Mouse (Mus musculus): ENCODE data around the gene Raly. TPM values are rescaled to one million over a fixed set of nuclear protein-coding genes. Genes with fewer than 3 reads are reported as not detected.

Raly gene
- polyA plus RNA-seq (2014; fragmentation: Nextera tagmentation; extraction: Ambion mirVana) = 56.9 and 66.8 TPM in 2 replicates

DNA sequence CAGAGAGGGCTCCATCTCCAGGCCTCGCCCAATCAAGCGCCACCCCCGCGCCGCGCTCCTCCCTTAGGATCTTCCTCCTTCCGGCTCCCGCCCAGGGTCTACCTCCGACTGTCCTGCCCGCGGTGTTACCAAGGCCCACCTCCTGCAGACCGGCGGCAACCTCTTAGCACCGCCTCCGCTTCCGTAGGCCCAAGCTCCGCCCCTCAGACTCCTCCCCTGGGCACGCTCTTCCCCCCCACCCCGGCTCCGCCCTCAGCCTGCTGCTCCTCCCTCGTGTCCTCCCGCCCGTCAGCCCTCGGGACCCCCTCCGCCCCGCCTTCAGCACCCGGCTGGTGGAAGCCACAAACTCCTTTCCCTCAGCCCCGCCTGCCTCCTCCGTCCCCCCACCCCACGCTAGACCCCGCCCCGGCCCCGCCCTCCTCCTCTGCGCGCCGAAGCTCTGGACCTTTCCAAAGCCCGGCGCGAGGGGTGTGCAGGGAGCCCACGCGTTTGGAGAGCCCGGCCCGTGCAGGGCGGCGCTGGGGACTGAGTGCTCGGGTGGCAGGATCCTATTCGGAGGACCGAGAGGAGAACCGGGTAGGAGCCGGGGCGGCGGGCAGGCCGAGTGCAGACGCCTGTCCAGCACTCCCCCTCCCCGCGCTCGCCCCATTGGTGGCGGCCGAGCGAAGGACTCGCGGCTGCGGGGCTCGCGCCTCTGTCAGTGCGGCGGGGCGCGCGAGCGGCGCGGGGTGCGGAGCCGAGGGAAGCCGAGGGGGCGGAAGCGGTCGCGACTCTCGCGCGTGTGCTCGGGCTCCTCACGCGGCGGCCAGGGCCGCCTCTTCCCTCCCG, at the start of gene Raly, which contains the start of gene a:
Gene Raly (plus strand): TSS at position 441 of the 828 bp plus-strand sequence.
Gene a (plus strand): TSS at position 747 of the 828 bp plus-strand sequence.
- H3K4me3 ChIP-seq (ENCODE audit: low read depth, low read length) = peak within 1 kb of the TSS; percentile 83
- no peaks in the 10 kb centered on the region for H3K27me3 ChIP-seq (ENCODE audit: control insufficient read depth, insufficient read depth, low read length)
- peak within 1 kb of the TSS; percentile 94 for H3K4me2 ChIP-seq
- WGBS = under 1% methylated on average over 75 of the region's 89 CpGs
- H3K4me1 ChIP-seq (ENCODE audit: control insufficient read depth, insufficient read depth, low read length) = peaks cover 33% of the 10 kb centered on the region
- DNase-seq (ENCODE audit: low spot score, missing footprints) = peak; percentile 100
- no peaks in the 10 kb centered on the region for H3K9me3 ChIP-seq (ENCODE audit: control insufficient read depth, low read length)
- ATAC-seq (ENCODE audit: low FRiP score) = peak; percentile 96
- H3K36me3 ChIP-seq (ENCODE audit: control insufficient read depth, insufficient read depth, low read length) = no peaks in the 10 kb centered on the region
- H3K9ac ChIP-seq (ENCODE audit: low read length) = peak within 1 kb of the TSS; percentile 98
- H3K27ac ChIP-seq (ENCODE audit: low read depth, low read length) = peak within 1 kb of the TSS; percentile 97

DNA sequence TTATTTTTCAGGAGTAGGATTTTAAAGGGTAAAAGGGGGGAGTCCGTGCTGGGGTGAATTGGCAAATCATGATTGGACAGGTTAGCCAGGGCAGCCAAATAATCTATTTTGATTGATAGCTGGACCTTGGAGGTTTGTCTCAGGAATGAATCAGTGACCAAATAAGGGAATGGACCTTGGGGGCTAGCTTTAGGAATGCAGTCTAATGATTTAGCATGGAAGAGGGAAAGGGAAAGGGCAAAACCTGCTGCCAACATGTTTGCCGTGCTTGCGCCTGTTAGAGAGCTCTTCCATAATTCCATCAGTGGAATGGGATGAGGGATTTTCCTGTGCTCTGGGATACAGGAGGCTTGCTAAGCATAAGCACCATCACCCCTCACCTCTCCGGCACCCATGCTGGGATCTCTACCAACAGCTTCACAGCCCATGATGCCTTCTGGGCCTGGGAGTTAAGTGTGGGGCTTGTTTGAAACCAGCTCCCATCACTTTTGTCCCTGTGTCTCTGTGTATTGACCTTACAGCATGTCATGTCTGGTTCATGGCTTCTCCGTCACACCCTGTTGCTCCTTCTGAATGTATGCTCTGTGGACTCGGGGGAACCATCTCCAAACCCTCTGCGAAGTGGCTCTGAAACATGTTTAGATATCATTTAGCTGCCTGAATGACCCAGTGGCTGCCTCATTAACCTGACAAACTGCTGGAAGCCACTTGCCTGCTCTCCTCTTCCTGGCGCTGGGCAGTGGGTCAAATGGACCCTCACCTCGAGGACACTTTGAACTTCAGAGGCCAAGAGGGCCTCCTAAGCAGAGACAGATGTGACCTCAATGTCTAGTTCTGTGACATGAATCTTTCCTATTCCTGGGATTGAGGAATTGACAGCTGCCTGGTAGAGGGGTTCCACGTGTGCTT, 47.7 kb upstream of the Raly start:
- no peak overlapping the region for H3K4me3 ChIP-seq (ENCODE audit: low read depth, low read length)
- H3K4me2 ChIP-seq = no peak overlapping the region
- H3K36me3 ChIP-seq (ENCODE audit: control insufficient read depth, insufficient read depth, low read length) = no peaks in the 10 kb centered on the region
- ATAC-seq (ENCODE audit: low FRiP score) = no peak
- H3K9me3 ChIP-seq (ENCODE audit: control insufficient read depth, low read length) = no peaks in the 10 kb centered on the region
- H3K27ac ChIP-seq (ENCODE audit: low read depth, low read length) = no peak overlapping the region
- no peak overlapping the region for H3K9ac ChIP-seq (ENCODE audit: low read length)
- 75% methylated on average over 10 of the region's 10 CpGs for WGBS
- no peaks in the 10 kb centered on the region for H3K4me1 ChIP-seq (ENCODE audit: control insufficient read depth, insufficient read depth, low read length)
- DNase-seq (ENCODE audit: low spot score, missing footprints) = no peak
- no peaks in the 10 kb centered on the region for H3K27me3 ChIP-seq (ENCODE audit: control insufficient read depth, insufficient read depth, low read length)

DNA sequence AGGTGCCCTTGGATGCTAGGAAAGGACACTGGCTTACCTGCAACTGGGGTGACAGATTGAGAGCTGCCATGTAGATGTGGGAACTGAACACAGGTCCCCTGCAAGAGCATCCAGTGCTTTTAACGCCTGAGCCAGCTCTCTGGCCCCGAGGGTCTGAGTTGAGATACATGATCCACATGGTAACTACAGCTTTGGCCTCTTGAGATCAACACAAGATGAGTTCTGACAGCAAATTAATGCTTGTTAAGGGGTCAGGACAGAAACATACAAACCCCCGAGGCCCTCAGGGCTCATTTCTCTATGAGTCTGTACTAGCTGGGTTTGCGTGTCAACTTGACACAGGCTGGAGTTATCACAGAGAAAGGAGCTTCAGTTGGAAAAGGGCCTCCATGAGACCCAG, 47.0 kb upstream of the Raly start:
- H3K9ac ChIP-seq (ENCODE audit: low read length) = no peak overlapping the region
- no peak overlapping the region for H3K4me2 ChIP-seq
- WGBS = 82% methylated on average over 4 of the region's 4 CpGs
- DNase-seq (ENCODE audit: low spot score, missing footprints) = no peak
- no peak for ATAC-seq (ENCODE audit: low FRiP score)
- no peak overlapping the region for H3K4me3 ChIP-seq (ENCODE audit: low read depth, low read length)
- no peaks in the 10 kb centered on the region for H3K27me3 ChIP-seq (ENCODE audit: control insufficient read depth, insufficient read depth, low read length)
- H3K4me1 ChIP-seq (ENCODE audit: control insufficient read depth, insufficient read depth, low read length) = no peaks in the 10 kb centered on the region
- no peaks in the 10 kb centered on the region for H3K36me3 ChIP-seq (ENCODE audit: control insufficient read depth, insufficient read depth, low read length)
- no peak overlapping the region for H3K27ac ChIP-seq (ENCODE audit: low read depth, low read length)
- no peaks in the 10 kb centered on the region for H3K9me3 ChIP-seq (ENCODE audit: control insufficient read depth, low read length)

DNA sequence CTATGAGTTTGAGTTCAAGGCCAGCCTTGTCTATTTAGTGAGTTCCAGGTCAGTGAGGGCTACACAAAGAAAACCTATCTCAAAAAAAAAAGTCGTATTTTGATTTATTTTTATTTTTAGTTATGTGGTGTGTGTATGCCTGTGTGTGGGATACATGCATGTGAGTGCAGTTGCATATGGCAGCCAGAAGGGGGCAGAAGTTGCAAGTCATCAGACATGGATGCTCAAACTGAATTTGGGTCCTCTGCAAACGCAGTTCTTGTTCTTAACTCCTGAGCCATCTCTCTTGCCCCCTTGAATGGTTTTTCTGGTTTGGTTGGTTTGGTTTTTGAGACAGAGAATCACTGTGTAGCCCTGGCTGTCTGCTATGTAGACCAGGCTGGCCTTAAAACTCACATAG, 42.5 kb upstream of the Raly start:
- H3K9ac ChIP-seq (ENCODE audit: low read length) = no peak overlapping the region
- whole genome bisulfite sequencing = 82% methylated on average over 2 of the region's 2 CpGs
- H3K4me2 ChIP-seq = no peak overlapping the region
- no peak for ATAC-seq (ENCODE audit: low FRiP score)
- H3K9me3 ChIP-seq (ENCODE audit: control insufficient read depth, low read length) = no peaks in the 10 kb centered on the region
- H3K4me1 ChIP-seq (ENCODE audit: control insufficient read depth, insufficient read depth, low read length) = no peaks in the 10 kb centered on the region
- no peaks in the 10 kb centered on the region for H3K27me3 ChIP-seq (ENCODE audit: control insufficient read depth, insufficient read depth, low read length)
- no peak overlapping the region for H3K27ac ChIP-seq (ENCODE audit: low read depth, low read length)
- no peak overlapping the region for H3K4me3 ChIP-seq (ENCODE audit: low read depth, low read length)
- no peak for DNase-seq (ENCODE audit: low spot score, missing footprints)
- H3K36me3 ChIP-seq (ENCODE audit: control insufficient read depth, insufficient read depth, low read length) = no peaks in the 10 kb centered on the region

DNA sequence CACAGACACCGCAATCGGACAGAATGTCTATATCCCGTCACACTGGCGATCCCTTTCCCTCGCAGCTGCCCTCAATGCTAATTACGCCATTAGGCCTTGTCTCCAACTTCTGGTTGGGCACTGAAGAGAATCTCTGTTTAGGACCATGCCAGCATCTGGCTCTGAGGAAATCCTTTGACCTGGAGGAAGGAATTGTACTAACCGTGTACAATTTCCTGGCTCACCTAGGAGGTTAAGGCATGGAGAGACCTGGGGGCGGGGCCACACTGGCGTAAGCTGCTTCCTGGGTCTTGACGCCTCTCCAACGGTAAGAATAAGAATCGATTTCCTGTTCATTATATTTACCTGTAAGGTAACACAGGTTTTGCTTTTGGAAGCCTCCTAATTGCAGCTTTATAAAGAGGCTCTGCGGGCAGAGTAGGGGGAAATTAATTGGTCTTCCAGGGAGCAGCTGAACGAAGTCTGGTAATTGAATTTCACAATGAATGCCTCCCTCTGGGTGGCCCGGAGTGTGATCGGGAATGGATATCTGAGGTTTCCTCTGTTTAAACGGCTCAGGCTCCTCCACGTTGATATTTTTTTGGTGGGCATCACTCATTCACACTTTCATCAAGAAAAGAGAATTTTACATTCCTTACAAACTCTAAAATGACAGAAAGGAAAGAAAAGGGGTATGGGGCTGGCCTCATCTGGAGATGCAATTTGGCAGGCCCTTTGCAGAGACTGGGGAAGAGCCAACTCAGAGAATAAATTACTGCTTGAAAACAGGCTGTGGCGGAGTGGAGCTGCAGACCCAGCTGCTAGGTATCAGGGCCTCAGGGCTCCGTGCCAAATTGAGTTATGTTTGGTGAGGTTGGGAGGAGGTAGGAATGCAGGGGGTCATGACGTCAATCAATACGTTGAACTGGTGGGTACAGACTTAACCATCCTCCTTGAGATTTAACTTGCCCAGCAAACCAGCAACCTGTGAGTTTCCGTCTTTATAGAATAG, 41.6 kb upstream of the Raly start:
- H3K9ac ChIP-seq (ENCODE audit: low read length) = no peak overlapping the region
- ATAC-seq (ENCODE audit: low FRiP score) = no peak

DNA sequence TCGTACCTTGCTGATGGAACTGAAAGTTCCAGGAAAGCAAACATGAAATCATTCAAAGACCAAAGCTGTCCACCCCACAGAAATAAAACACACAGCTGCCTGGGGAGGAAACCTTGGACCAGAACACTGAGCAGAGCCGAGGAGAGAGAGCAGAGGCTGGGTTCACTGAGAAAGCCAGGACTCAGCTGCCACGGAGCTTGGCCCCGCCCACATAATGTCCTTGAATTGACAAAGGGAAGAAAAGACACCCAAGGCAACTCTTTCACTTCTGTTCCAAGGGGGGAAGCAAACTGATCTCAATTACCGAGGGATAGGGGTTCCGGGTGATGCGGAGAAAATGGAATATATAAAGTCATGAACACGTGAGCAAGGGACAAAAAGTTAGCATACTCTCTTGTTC, 39.0 kb upstream of the Raly start:
- H3K9ac ChIP-seq (ENCODE audit: low read length) = no peak overlapping the region
- H3K4me1 ChIP-seq (ENCODE audit: control insufficient read depth, insufficient read depth, low read length) = no peaks in the 10 kb centered on the region
- no peaks in the 10 kb centered on the region for H3K9me3 ChIP-seq (ENCODE audit: control insufficient read depth, low read length)
- 53% methylated on average over 8 of the region's 8 CpGs for WGBS
- H3K4me2 ChIP-seq = no peak overlapping the region
- H3K27me3 ChIP-seq (ENCODE audit: control insufficient read depth, insufficient read depth, low read length) = no peaks in the 10 kb centered on the region
- H3K27ac ChIP-seq (ENCODE audit: low read depth, low read length) = no peak overlapping the region
- no peaks in the 10 kb centered on the region for H3K36me3 ChIP-seq (ENCODE audit: control insufficient read depth, insufficient read depth, low read length)
- DNase-seq (ENCODE audit: low spot score, missing footprints) = no peak
- no peak overlapping the region for H3K4me3 ChIP-seq (ENCODE audit: low read depth, low read length)
- ATAC-seq (ENCODE audit: low FRiP score) = no peak

More for the DNA sequence above, 41.6 kb upstream of the Raly start:
- Histone ChIP-seq H3K27me3 (ENCODE audit: control insufficient read depth, insufficient read depth, low read length) (no peaks in the 10 kb centered on the region), H3K27ac (ENCODE audit: low read depth, low read length) (no peak overlapping the region), H3K4me1 (ENCODE audit: control insufficient read depth, insufficient read depth, low read length) (no peaks in the 10 kb centered on the region), H3K9me3 (ENCODE audit: control insufficient read depth, low read length) (no peaks in the 10 kb centered on the region), H3K4me3 (ENCODE audit: low read depth, low read length) (no peak overlapping the region), H3K36me3 (ENCODE audit: control insufficient read depth, insufficient read depth, low read length) (no peaks in the 10 kb centered on the region), H3K4me2 (no peak overlapping the region)
- WGBS = 67% methylated on average over 23 of the region's 23 CpGs
- DNase-seq (ENCODE audit: low spot score, missing footprints) = no peak

DNA sequence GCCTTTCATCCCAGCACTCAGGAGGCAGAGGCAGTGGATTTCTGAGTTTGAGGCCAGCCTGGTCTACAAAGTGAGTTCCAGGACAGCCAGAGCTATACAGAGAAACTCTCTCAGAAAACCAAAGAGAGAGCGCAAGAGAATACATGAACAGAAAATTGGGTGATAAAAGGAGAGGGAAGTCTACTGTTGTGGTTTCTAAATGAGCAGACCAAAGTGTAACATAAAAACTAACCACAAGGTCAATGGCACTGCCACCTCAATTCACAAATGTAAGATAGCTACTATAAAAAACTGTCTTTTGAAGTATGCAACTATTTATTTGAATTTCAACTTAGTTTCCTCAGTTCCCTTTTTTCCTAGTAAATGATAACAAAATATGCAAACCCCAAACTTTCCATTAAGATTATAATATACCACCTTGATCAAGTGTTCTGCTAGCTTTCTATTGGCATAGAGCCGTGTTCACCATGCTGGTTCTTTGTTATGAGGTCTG, 36.8 kb upstream of the Raly start:
- Histone ChIP-seq H3K9me3 (ENCODE audit: control insufficient read depth, low read length) (no peaks in the 10 kb centered on the region), H3K4me2 (no peak overlapping the region), H3K27me3 (ENCODE audit: control insufficient read depth, insufficient read depth, low read length) (no peaks in the 10 kb centered on the region), H3K9ac (ENCODE audit: low read length) (no peak overlapping the region), H3K4me3 (ENCODE audit: low read depth, low read length) (no peak overlapping the region), H3K4me1 (ENCODE audit: control insufficient read depth, insufficient read depth, low read length) (no peaks in the 10 kb centered on the region), H3K27ac (ENCODE audit: low read depth, low read length) (no peak overlapping the region), H3K36me3 (ENCODE audit: control insufficient read depth, insufficient read depth, low read length) (no peaks in the 10 kb centered on the region)
- WGBS = 89% methylated on average over 2 of the region's 2 CpGs
- DNase-seq (ENCODE audit: low spot score, missing footprints) (no peak), ATAC-seq (ENCODE audit: low FRiP score) (no peak)

DNA sequence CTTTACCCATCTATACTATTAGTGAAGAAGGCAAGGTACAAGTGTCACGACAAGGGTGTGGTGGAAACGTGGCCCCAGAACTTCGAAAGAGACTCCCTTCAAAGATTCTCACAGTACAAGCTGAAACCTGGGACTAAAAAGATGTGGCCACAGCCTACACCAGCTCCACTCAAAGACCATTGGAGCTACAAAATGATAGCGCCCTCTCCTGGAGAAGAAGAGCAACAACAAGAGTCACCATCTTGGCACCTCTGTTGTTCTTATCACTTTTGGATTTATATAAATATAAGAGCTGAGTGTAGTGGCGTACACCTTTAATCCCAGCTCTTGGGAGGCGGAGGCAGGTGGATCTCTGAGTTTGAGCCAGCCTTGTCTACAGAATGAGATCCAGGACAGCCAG, 35.1 kb upstream of the Raly start:
- ATAC-seq (ENCODE audit: low FRiP score) (no peak), DNase-seq (ENCODE audit: low spot score, missing footprints) (no peak)
- WGBS = 56% methylated on average over 6 of the region's 6 CpGs
- H3K4me1 ChIP-seq (ENCODE audit: control insufficient read depth, insufficient read depth, low read length) = no peaks in the 10 kb centered on the region
- no peak overlapping the region for H3K27ac ChIP-seq (ENCODE audit: low read depth, low read length)
- no peak overlapping the region for H3K9ac ChIP-seq (ENCODE audit: low read length)
- H3K9me3 ChIP-seq (ENCODE audit: control insufficient read depth, low read length) = no peaks in the 10 kb centered on the region
- no peaks in the 10 kb centered on the region for H3K36me3 ChIP-seq (ENCODE audit: control insufficient read depth, insufficient read depth, low read length)
- no peaks in the 10 kb centered on the region for H3K27me3 ChIP-seq (ENCODE audit: control insufficient read depth, insufficient read depth, low read length)
- no peak overlapping the region for H3K4me2 ChIP-seq
- H3K4me3 ChIP-seq (ENCODE audit: low read depth, low read length) = no peak overlapping the region

All from midbrain, embryonic 11.5 days (tissue).